Mouse (Mus musculus) thymus, postnatal 4 days (tissue): ENCODE data around the gene Eif2d.

Source experiments
- DNase-seq: peaks from one replicate; pipeline ENCODE4 v3.0.0; 2021

The Eif2d gene

DNA sequence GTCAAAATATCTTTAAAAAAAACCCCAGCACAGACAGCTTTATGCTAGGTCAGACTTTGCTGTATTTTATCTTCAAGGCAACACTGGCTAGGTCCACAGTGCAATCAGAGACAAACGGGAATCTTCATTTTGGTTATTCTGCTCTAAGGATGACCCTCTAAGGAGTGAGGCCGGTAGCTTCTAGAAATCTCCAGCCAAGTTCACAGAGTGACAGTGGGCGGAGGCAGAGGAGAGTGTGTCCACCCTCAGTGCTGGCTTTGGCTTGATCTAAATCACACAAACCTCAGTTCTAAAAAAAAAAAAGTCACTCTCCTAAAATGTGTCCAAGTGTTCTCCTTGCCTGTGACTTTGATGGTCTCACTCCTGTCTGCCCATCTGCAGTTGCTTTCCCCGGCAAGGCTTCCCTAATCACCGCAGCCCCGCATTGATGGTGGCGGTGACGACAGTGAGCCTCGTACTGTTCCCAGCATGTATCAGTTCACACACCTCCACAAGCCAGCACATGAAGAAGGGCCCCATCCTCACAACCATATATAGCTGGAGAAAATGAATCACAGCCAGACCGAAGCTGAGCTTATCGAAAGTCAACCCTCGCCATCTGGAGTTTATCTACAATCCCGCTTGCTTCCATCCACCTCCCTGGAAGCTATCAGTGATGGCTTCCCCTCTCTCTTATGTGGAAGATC lies 33.0 kb downstream of the Eif2d start:
- no peak for DNase-seq

DNA sequence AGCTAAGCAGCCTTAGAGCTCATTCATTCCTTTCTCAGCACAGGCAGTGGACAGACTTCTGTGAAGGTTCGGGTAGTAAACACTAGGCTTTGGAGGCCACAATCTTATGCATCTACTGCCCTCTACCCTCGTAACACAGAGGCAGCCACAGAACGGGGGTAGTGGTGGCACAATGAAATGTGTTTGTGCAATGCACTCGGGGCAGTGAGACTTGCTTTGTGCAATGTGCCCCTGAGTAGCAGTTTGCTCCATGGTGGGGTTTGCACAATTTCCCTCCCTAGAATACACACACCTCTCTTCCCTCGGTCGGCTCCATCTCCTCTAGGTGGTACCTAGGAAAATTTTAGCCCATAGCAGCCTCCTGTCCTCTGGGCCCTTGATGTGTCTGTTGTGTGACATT lies 34.0 kb downstream of the Eif2d start:
- DNase-seq, result no peak

DNA sequence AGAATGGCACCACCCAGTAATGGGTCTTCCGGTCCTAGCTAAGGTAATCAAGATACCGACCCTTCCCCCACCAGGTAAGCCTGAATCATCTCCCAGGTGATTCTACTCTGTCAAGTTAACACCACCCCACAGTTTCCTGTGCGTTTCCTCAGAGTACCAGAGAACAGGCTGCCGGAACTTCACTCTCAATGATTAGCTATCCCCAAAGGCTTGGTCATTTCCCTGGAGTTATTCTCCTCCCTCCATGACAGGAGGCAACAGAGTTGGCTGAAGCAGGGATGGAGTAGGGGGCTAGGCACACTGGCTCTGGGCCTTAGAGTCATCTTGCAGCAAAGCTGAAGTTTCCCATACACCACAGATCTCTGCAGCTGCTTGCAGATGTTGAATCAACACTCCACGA lies 34.9 kb downstream of the Eif2d start:
- no peak for DNase-seq

DNA sequence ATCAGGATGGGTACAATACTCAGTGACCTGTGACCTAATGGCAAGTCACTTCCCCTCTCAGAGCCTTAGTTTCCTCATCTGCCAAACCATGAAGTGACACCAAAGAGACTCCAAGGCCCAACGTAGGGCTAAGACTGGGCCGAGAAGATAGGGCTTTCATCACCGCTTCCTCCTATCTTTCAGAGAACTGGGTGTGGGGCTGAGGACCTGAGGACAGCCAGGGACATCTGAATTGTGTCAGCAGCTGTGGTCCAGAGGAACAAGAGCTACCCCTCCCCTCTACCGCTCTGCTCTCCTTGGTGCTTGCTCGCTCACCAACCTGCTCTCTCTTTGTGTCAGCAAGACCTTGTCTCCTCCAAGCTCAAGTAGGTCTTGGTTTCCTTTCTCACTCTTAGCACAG lies 35.7 kb downstream of the Eif2d start:
- no peak for DNase-seq

DNA sequence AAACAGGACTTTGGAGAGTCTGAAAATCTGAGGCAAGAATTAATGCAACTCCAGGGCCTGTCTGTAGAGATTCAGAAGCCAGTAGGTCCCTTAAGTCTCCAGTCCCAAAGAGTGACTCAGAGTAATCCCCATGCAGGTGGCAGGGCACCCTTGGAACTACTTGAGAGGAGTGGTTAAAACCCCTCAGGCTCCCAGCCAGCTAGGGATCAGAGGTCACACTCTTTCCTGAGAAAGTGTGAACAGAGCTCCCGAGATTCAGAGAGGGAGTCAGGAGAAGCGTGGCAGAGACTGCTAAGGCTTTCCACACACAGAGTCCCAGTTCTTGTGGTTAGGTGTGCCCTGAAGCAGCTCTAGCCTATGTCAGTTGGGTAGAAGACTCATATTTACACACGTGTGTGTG lies 40.8 kb downstream of the Eif2d start:
- no peak for DNase-seq

DNA sequence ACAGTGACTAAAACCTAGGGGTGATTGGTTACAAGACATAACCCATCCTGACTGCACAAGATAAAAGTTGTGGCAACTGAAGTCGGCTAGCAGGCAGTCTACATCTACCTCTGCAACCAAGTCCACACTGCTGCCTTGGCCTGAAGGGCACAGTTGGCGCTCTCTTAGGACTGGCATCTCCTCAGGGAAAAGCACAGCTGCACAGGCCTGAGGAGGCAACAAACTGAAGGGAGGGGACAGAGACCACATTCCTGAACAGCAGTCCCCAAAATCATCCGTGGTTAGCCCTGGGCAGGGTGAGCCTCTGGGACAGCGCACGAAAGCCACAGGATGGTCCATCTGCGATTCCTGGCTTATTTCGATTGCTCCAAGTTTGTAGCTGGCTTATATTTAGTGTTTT lies 42.7 kb downstream of the Eif2d start:
- DNase-seq, result no peak

DNA sequence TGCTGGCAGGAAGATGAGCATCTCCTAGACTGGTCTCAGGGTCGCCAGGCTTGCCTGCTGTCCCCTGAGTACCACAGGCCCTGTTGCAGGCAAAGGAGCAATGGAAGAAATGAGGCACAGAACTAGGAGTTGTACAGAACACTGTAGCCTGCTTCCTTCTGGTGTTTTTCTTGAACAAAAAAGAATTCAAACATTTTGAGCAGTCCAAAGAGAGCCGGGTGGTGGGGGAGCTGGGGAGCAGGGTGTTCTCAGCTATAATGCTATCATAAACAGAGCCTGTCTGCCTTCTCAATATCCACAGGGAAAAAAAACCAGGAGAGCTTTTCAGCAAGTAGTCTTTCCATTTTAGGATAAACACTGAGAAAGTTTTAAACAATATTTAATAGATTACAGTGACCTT lies 43.1 kb downstream of the Eif2d start:
- DNase-seq, result no peak

DNA sequence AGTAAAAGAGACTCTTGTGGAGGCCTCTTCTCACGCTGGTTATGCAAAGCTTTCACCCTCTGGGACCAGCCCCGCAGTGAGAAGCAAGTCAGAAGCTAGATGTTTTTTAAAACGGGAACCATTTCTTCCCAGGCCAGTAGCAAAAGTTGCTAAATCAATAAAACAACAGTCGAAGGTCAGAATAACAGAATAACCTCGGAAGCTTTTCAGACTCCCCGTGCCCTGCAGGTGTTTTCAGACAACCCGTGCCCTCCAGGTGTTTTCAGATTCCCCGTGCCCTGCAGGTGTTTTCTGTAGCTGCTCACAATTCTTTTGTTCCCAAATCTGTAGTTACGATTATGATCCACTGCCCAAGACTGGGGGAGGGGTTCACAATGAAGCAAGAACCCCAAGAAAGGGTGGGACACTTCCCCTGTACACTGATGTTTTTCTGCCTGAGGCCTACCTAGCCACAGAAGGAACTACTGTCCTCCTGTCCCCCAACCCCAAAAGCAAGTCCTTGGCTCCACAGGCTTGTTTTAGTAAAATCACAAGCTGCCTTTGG lies 45.5 kb downstream of the Eif2d start:
- DNase-seq, result peak; percentile 36

DNA sequence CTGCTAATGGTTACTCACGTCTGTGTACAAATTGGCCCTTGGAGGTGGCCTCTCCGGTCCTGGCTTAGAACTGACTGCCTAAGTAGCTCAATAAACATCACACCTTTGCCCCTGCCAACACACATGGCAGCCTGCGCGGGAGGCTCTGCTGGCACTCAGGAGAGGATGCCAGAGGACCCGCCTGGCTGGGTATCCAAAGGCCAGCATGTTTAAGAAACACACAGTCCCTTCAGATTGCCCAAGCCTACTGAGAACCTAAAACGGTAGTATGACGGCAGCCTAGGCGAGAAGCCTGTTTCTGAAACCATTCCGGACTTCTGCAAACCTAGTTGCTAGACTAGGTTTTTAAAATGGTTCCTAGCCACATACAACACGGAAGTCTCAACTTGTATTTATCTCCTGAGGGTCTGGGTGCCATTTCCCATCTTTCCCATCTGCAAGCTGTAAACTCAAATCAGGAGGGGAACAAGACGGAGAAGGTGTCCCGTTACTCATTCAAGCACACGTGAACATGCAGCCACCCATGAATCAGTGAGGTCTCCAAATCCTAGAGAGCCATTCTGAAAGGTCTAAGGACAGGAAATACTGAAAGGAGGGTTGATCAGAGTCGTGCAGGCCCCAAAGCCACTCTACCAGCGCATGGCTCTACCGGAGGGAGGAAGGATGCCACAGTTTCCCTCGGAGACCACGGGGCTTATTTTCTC lies 46.3 kb downstream of the Eif2d start:
- peak; percentile 66 for DNase-seq

DNA sequence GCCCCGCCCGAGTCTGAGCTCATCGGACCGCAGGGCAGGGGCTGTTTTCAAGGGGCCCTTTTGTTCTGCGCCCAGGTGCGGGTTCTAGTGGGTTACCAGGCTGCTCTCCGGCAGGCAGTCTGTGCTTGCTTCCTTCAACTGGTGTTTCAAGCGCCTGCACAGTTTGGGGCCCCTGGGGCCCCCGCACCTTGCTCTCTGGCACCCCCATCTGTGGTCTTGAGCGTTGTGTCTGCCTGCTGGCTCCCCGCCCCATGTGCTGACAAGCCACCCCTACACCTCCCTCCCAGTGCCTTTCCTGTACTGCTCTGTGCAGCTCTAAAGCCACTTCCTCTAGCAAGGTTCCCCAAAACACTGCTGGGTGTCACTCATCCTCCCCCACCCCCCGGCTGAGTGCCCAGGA lies 47.0 kb downstream of the Eif2d start:
- DNase-seq, result peak; percentile 94

DNA sequence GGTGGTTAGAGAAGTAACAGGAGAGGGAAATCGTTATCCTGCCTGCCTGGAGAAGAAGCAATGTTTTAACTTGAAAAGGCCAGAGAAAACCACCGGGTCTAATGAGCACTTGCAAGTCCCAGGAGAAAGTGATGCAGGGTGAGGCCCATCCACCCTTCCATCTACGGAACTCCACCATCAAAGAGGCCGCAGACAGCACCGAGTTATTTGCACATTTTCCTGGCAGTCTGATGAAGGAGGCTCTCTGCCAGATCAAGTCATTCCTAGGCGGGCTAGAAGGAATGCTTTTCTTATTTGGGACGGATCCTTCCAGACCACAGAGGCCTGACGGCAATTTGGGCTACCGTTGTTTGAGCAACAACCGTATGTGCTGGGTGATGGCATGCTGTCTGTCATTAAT lies 47.6 kb downstream of the Eif2d start:
- peak; percentile 33 for DNase-seq

DNA sequence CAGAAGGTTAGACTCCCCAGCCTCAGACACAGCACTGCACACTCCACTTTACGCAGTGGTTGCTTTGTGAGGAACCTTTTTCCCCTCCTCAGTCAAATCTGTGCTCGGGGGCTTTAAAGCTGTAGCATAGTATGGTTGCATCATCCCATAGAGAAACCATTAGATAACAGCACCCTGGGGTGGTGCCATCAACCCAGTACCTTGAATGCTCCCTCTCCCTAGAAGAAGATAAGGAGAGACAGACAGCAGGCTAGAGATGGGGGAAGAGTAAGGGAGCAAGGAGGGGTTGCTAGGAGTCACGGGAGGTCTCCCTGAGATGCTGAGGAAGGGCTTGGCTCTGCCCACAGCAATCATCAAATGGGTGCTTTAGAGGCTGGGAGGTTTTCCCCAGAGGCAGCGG lies 48.4 kb downstream of the Eif2d start:
- DNase-seq, result no peak

DNA sequence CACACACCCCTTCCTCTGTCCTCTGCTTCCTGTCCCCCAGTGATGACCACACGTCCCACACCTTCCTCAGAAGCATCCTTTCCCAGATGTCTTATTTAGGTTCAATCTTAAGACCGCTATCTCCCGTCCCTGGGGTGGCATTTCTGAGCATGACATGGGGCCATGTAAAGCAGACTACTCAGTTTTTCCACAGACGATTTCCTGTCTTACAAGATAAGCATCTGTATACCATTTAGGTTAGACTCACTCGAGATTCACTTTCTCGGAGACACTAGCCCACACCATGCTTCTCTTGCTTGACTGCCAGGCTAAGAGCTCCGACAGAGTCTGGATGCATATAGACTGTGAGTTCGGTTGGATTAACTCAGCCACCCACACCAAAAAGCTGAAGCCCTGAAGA lies 51.5 kb downstream of the Eif2d start:
- DNase-seq, result peak; percentile 50

DNA sequence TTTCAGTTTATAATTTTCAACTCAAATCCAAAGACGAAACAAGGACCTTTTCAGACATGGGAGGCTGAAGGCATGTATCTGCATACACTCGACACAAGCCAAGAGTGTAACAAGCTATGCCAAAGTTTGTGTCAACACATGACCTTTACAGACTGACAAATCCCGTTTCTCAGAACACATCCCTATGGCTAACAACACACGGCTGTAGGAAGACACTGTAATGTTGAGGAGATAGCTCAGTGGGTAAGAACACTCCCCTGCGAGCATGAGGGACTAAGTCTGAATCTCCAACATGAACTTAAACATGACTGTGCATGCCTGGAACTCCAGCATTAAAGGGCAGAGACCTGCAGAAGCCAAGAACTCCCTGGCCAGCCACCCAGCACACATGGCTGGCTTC lies 53.4 kb downstream of the Eif2d start:
- no peak for DNase-seq

DNA sequence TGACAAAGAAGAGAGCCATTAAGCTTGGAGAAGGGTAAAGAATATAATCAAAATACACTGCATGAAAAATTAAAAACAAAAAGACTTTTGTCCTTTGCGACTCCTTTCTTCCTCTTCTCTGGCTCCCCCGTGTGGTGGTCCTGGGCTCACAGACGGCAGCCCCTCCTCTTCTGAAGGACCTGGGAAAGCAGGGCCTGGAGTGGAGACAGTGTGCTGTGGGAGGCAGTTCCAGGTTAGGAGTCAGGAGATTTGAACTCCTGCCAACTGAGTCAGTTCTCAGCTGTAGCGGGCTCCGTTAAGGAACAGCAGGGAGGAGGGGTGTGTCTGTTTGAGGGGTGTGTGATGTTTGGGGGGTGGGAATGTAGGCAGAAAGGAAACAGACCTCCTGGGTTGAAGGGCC lies 54.5 kb downstream of the Eif2d start:
- DNase-seq, result peak; percentile 97

DNA sequence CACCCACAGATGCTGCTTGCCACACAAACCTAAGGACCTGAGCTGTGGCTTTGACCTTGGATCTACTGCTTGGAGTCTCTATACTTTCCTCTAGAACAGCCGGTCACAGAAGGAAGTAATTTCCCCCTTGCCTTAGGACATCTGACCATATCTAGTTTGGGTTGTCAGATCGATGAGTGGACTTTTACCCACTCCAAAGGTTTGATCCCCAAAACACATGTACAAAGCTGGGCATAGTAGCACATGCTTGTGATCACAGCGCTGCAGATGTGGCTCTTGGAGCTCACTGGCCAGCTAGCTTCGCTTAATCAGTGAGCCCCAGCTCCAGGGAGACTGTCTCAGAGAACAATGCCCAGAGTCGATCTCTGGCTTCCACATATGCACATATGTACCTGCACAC lies 55.1 kb downstream of the Eif2d start:
- DNase-seq, result no peak

DNA sequence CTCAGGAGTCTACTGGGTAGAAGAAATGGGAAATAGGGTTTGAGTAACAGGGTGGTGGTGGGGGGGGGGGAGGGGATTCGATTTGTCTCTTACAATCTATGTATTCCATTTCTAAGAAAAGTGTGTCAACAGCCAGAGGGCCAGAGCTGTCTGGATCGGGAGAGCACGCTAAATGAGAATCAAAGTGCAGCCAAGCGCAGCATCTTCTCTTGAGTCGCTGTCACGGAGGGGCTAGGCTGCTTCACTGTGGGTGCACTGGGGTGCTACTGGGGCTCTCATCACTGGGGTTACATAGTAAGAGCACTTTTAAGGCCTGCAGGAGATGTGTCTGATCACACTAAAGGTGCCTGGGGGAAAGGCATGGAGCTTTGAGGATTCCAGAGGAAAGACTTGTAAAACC lies 55.8 kb downstream of the Eif2d start:
- no peak for DNase-seq

DNA sequence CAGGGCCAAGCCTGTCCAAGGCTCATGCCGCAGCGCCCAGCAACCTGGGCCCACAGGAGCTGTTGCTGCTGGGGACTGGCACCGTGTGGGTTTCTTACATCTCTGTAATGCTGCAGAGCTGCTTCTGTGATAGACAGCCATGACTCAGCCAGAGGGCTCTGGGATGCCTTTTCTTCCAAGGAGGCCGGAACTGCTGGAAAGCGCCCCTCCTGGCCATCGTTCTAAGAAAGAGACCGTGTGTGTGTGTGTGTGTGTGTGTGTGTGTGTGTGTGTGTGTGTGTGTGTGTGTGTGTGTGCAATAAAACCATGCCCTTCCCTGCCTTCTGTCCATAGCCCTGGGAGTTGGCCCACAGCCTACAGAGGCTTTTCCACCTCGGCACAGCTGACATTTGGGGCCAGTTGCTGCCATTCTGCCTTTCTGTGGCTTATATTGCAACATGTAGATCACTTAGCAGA lies 57.0 kb downstream of the Eif2d start:
- no peak for DNase-seq

DNA sequence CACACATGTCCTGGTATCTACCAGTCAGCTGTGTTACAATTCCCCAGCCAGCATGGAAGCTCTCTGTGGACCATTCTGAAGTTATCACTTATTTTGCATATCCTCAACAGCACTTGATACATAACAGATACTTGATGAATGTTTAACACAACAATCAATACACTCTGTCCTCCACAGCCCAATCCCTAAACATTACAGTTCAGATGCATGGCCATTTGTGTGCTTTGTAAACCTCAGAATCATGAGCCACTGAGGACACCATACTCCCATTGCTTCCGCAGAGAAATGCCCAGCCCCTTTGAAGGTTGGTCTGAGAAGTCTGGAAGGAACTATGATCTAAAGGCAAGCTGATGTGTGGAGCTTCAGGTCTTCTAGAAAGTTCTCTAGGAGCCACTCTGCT lies 58.7 kb downstream of the Eif2d start:
- no peak for DNase-seq

DNA sequence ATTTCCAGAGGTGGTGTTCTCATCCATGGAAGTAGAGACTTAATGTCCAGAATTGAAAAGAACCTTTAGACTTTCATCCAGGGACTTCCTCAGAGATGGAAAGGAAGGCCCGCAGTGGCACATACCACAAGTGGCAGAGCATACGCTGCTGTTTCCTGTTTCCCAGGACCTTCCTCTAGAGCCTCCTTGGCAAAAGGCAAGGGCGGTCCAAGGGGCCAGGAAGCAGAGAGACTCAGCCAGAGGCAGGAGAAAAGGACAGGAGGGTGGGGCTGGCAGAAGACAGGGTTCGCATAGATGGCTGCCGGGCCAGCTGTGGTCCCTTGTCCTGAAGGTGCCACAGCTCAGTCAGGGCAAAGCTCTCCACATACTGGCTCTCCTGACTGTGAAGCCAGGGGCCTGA lies 60.0 kb downstream of the Eif2d start:
- DNase-seq, result no peak

DNA sequence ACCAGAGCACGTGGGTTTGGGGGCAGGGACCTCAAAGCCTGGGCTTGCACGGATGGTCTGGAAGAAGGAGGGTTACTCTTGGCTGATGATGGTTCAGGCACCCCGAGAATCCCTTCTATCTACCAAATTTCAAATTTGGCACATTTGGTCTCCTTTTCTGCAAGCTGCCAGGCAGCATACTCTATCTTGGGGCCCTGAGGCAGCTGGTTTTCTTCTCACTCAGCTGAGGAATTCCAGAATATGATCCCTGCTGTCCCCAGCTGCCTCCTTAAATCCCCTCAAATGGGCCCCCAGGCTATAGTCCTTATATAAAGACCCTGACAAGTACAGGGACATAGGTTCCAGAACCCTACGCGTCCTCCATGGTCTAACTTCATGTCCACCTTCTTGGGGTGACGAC lies 60.4 kb downstream of the Eif2d start:
- DNase-seq, result no peak

DNA sequence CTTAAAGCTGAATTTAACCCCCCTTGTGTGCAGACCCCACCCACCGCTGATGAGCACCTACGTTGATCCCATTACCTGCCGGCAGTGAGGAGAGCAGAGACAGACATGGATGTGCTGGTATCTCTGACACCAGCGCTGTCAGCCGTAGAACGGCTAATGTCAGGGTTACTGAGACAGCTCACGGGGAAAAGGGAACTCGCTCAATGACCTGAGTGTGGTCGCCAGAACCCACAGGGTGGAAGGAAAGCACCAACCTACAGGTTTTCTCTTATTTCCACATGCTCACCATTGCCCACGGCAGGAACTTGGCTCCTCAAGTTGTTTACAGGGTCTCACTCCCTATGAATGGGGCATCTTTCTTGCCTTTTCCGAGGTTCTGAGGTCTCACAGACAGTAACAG lies 66.0 kb downstream of the Eif2d start:
- no peak for DNase-seq

DNA sequence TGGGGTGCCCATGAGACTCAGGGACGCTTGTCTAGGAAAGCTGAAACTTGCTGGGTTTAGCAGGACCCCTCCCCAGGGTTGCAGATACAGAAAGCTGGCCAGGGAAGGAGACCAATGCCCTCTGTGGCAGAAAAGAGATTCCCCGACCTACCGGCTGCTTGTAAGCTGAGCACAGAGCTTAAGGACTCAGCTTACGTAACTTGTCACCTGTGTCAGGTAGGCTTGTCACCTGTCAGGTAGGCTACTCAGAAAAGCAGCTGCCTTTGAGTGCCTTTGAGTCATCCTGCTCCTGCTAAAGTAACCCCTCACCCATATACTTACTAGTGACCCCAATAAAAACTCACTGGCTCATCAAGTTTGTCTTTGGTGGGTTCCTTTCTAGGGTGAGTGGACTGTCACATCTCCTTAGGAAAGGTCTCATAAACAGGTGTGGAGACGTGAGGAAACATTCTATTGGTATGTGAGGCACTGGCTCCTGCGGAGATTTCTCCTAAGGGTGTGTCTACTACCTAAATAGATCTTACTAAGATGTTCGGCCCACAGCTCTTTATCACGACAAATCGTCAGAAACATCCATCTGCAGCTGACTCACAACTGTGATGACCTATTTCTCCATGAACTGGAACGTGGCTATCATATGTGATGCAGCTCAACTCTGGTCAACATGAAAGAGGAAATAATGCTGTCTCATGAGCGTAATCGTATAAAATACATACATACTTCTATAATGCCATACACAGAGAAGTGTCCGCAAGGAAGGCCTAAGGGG lies 69.0 kb downstream of the Eif2d start:
- no peak for DNase-seq

DNA sequence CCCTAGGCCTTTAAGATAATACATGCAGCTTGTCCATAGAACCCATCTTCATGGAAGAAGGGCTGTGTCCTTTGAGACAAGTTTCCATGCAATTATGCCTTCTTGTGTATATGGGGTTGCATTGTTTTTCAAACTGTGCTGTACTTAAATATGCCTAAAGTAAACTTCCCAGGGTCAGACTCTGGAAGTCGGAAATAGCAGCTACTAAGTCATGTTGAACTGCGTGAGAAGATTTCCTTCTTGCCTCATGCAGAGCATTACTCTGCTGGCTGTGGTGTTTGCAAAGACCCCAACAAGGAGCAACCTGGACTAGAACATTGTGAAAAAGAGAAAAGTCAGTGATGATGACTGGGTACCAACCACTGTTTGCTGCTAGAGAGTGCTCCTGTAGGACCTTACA lies 70.4 kb downstream of the Eif2d start:
- no peak for DNase-seq
